Mouse (Mus musculus): ENCODE measurements around the gene Rpl11. TPM values are rescaled to one million over a fixed set of nuclear protein-coding genes. Genes with fewer than 3 reads are reported as not detected.
"Not testable (repeated sequence)": the region's sequence is repeated elsewhere in the genome, so short reads cannot be mapped to it uniquely, and the experiment has no call there.

Rpl11 gene
- polyA plus RNA-seq, 1 experiment from 2014 or later: 251 TPM

DNA sequence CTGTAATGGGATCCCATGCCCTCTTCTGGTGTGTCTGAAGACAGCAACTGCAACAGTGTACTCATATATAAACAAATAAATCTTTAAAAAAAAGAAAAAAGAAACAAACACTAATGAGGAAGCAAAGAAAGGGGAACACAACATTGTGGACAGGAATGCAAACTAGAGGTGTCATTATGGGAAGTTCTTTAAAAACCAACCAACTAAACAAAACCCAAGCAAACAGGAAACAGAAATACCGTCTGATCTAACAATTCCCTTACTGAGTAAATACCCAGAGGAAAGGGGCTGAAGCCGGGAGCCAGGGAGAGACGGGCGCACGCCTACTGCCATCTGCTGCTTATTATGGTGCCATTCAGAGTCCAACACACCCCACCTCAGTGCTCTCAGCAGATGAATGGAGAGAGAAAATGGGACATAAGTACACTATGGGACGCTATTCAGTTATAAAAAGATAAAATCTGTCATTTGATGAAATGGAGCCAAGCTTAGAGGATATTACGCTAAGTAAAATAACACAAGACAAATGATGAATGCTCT is 71.6 kb downstream of the Rpl11 start:
- ATAC-seq (ENCODE audit: low read depth): no peak
- no peaks in the 10 kb centered on the region for H3K9me3 ChIP-seq (ENCODE audit: control insufficient read depth, low read length)
- peaks cover 13% of the 10 kb centered on the region for H3K36me3 ChIP-seq (ENCODE audit: control insufficient read depth, insufficient read depth, low read length)

DNA sequence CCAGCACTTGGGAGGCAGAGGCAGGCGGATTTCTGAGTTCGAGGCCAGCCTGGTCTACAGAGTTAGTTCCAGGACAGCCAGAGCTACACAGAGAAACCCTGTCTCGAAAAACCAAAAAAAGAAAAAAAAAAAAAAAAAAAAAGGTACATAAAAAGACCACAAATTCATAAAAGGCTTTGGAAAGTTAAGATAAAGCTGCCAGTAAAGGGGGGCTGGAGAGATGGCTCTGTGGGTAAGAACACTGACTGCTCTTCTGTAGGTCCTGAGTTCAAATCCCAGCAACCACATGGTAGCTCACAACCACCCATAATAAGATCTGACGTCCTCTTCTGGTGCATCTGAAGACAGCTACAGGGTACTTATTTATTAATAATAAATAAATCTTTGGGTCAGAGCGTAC is 73.0 kb downstream of the Rpl11 start:
- H3K4me3 ChIP-seq (ENCODE audit: low read depth, low read length); ATAC-seq (ENCODE audit: low read depth); H3K27ac ChIP-seq (ENCODE audit: low read depth, low read length); H3K4me2 ChIP-seq (ENCODE audit: low read depth, low read length); H3K27me3 ChIP-seq (ENCODE audit: control insufficient read depth, insufficient read depth, low read length); H3K9me3 ChIP-seq (ENCODE audit: control insufficient read depth, low read length); H3K4me1 ChIP-seq (ENCODE audit: control insufficient read depth, insufficient read depth, low read length); H3K9ac ChIP-seq (replicated peaks; ENCODE audit: low read depth, low read length): not testable (repeated sequence)
- whole genome bisulfite sequencing: 91% methylated on average over 4 of the region's 5 CpGs
- H3K36me3 ChIP-seq (ENCODE audit: control insufficient read depth, insufficient read depth, low read length): peaks cover 19% of the 10 kb centered on the region

More for the DNA sequence above, 71.6 kb downstream of the Rpl11 start:
- H3K4me2 ChIP-seq (ENCODE audit: low read depth, low read length): no peak overlapping the region
- H3K4me1 ChIP-seq (ENCODE audit: control insufficient read depth, insufficient read depth, low read length): peaks cover 11% of the 10 kb centered on the region
- H3K9ac ChIP-seq (replicated peaks; ENCODE audit: low read depth, low read length): no peak overlapping the region
- no peaks in the 10 kb centered on the region for H3K27me3 ChIP-seq (ENCODE audit: control insufficient read depth, insufficient read depth, low read length)
- 74% methylated on average over 7 of the region's 7 CpGs for WGBS
- no peak overlapping the region for H3K27ac ChIP-seq (ENCODE audit: low read depth, low read length)
- H3K4me3 ChIP-seq (ENCODE audit: low read depth, low read length): no peak overlapping the region

Other genes starting within 250 kb of the Rpl11 start
- 219 and 228 TPM in 2 replicates for gene Srsf10, start 197.7 kb downstream of the Rpl11 start, polyA plus RNA-seq (2014; fragmentation: Nextera tagmentation; extraction: Ambion mirVana)
- gene Pnrc2, start 179.6 kb downstream of the Rpl11 start, polyA plus RNA-seq (2014; fragmentation: Nextera tagmentation; extraction: Ambion mirVana): 85.7 and 100 TPM in 2 replicates
- 0.13 and 0.15 TPM in 2 replicates for gene Cnr2, start 158.0 kb downstream of the Rpl11 start, polyA plus RNA-seq (2014; fragmentation: Nextera tagmentation; extraction: Ambion mirVana)
- gene Fuca1, start 132.7 kb downstream of the Rpl11 start, polyA plus RNA-seq (2014; fragmentation: Nextera tagmentation; extraction: Ambion mirVana): 68.6 and 70.6 TPM in 2 replicates
- gene Hmgcl, start 107.0 kb downstream of the Rpl11 start, polyA plus RNA-seq (2014; fragmentation: Nextera tagmentation; extraction: Ambion mirVana): 58.4 and 66.1 TPM in 2 replicates
- gene Gale, start 89.7 kb downstream of the Rpl11 start, polyA plus RNA-seq (2014; fragmentation: Nextera tagmentation; extraction: Ambion mirVana): 35.8 and 44.1 TPM in 2 replicates
- 197 and 210 TPM in 2 replicates for gene Lypla2, start 80.8 kb downstream of the Rpl11 start, polyA plus RNA-seq (2014; fragmentation: Nextera tagmentation; extraction: Ambion mirVana)
- 73.3 and 73.6 TPM in 2 replicates for gene Pithd1, start 66.2 kb downstream of the Rpl11 start, polyA plus RNA-seq (2014; fragmentation: Nextera tagmentation; extraction: Ambion mirVana)
- 29.7 and 32.2 TPM in 2 replicates for gene Eloa, start 31.7 kb downstream of the Rpl11 start, polyA plus RNA-seq (2014; fragmentation: Nextera tagmentation; extraction: Ambion mirVana)
- gene Id3, start 90.1 kb upstream of the Rpl11 start, polyA plus RNA-seq (2014; fragmentation: Nextera tagmentation; extraction: Ambion mirVana): 156 and 196 TPM in 2 replicates
- gene E2f2, start 119.0 kb upstream of the Rpl11 start, polyA plus RNA-seq (2014; fragmentation: Nextera tagmentation; extraction: Ambion mirVana): 0.76 and 1.4 TPM in 2 replicates
- gene Asap3, start 152.9 kb upstream of the Rpl11 start, polyA plus RNA-seq (2014; fragmentation: Nextera tagmentation; extraction: Ambion mirVana): 2.4 and 4.8 TPM in 2 replicates
- 0.71 and 1.7 TPM in 2 replicates for gene Tcea3, start 194.3 kb upstream of the Rpl11 start, polyA plus RNA-seq (2014; fragmentation: Nextera tagmentation; extraction: Ambion mirVana)
- gene Zfp46, start 231.3 kb upstream of the Rpl11 start, polyA plus RNA-seq (2014; fragmentation: Nextera tagmentation; extraction: Ambion mirVana): 51.3 and 51.8 TPM in 2 replicates

Measured in neural tube, embryonic 14.5 days (tissue).